Mouse (Mus musculus) liver, embryonic 11.5 days (tissue): Measurements from ENCODE around the gene Pdlim7. TPM values are rescaled to one million over a fixed set of nuclear protein-coding genes. Genes with fewer than 3 reads are reported as not detected.

Experiments
- ATAC-seq: fragments of 200-750 bp; cut with Nextera tagmentation; replicated peaks from 2 replicates; pipeline ENCODE4 v1.8.0; 2017; ENCODE audit warnings: moderate number of reproducible peaks, mild to moderate bottlenecking, moderate TSS enrichment, moderate library complexity; ENCODE audit not compliant: low FRiP score
- DNase-seq: peaks from one replicate; pipeline ENCODE4 v3.0.0-alpha.2; 2017; ENCODE audit warnings: low spot score
- H3K27ac ChIP-seq: fragments of 300-500 bp; sonication (generic); 2 replicates; pipeline ENCODE4 v1.5.1; 2014; ENCODE audit warnings: mild to moderate bottlenecking, low read depth, low read length, control low read depth
- H3K27me3 ChIP-seq: fragments of 300-500 bp; sonication (generic); replicated peaks from 2 replicates; pipeline ENCODE4 v1.6.1; 2014; ENCODE audit warnings: low read length, mixed read lengths; ENCODE audit not compliant: control insufficient read depth, insufficient read depth
- H3K36me3 ChIP-seq: fragments of 300-500 bp; sonication (generic); 2 replicates; pipeline ENCODE4 v1.6.1; 2014; ENCODE audit warnings: mild to moderate bottlenecking, low read length, moderate library complexity, mixed read lengths; ENCODE audit not compliant: control insufficient read depth, insufficient read depth
- H3K4me1 ChIP-seq: fragments of 300-500 bp; sonication (generic); replicated peaks from 2 replicates; pipeline ENCODE4 v1.6.1; 2014; ENCODE audit warnings: low read length, mixed read lengths; ENCODE audit not compliant: control insufficient read depth, insufficient read depth
- H3K4me2 ChIP-seq: fragments of 300-500 bp; sonication (generic); 2 replicates; pipeline ENCODE4 v1.6.1; 2014; ENCODE audit warnings: mild to moderate bottlenecking, control low read depth, moderate library complexity
- H3K4me3 ChIP-seq: fragments of 300-500 bp; sonication (generic); 2 replicates; pipeline ENCODE4 v1.5.1; 2014; ENCODE audit warnings: low read depth, low read length, control low read depth
- H3K9ac ChIP-seq: fragments of 300-500 bp; sonication (generic); 2 replicates; pipeline ENCODE4 v1.6.1; 2014; ENCODE audit warnings: low read depth, low read length, control low read depth
- H3K9me3 ChIP-seq: fragments of 300-500 bp; sonication (generic); 2 replicates; pipeline ENCODE4 v1.6.1; 2016; ENCODE audit warnings: low read length, inconsistent platforms, mixed read lengths; ENCODE audit not compliant: control insufficient read depth
- WGBS: fragments of 180-500 bp; shearing (Covaris S2); extraction: QIAGEN DNeasy Blood & Tissue Kit; methylation state at CpG from one replicate; pipeline ENCODE4 v1.1.7; 2014; 5-methylcytosine and 5-hydroxymethylcytosine counted together
- polyA plus RNA-seq: library from polyadenylated mRNA; unstranded; fragments of >200 nt; fragmentation: Nextera tagmentation; extraction: Ambion mirVana; gene quantifications from 2 replicates; pipeline ENCODE4 v1.2.1, GENCODE M21; 2014

Pdlim7 gene
- polyA plus RNA-seq, 1 experiment from 2014 or later: 94.6 TPM

GRCm38 (mm10) chr13:55540933-55541332, 27.5 kb upstream of the Pdlim7 start:
- no peak overlapping the region for H3K9ac ChIP-seq
- no peak overlapping the region for H3K4me2 ChIP-seq
- H3K4me1 ChIP-seq: peaks cover 14% of the 10 kb centered on the region
- no peaks in the 10 kb centered on the region for H3K9me3 ChIP-seq
- no peaks in the 10 kb centered on the region for H3K27me3 ChIP-seq
- ATAC-seq (no peak), DNase-seq (no peak)
- no peak overlapping the region for H3K27ac ChIP-seq
- no peak overlapping the region for H3K4me3 ChIP-seq
- H3K36me3 ChIP-seq: peaks cover 37% of the 10 kb centered on the region
- 83% methylated on average over 2 of the region's 2 CpGs for WGBS

GRCm38 (mm10) chr13:55536194-55537175, 23.0 kb upstream of the Pdlim7 start, which contains the start of gene Ddx41:
Gene Ddx41 (minus strand): TSS chr13:55536658.
- H3K9me3 ChIP-seq: no peaks in the 10 kb centered on the region
- H3K27ac ChIP-seq: peak within 1 kb of the TSS; percentile 41
- peak; percentile 96 for ATAC-seq
- H3K9ac ChIP-seq: peak within 1 kb of the TSS; percentile 77
- H3K27me3 ChIP-seq: no peaks in the 10 kb centered on the region
- WGBS: 1% methylated on average over 70 of the region's 70 CpGs
- peak within 1 kb of the TSS; percentile 82 for H3K4me2 ChIP-seq
- peaks cover 42% of the 10 kb centered on the region for H3K36me3 ChIP-seq
- peaks cover 19% of the 10 kb centered on the region for H3K4me1 ChIP-seq
- H3K4me3 ChIP-seq: peak within 1 kb of the TSS; percentile 96
- peak; percentile 95 for DNase-seq

GRCm38 (mm10) chr13:55535796-55536193, 22.3 kb upstream of the Pdlim7 start:
- peaks cover 19% of the 10 kb centered on the region for H3K4me1 ChIP-seq
- ATAC-seq (0 out of 2 replicates have a peak, but pooled peaks have one; percentile 0), DNase-seq (no peak)
- peak overlapping the region; percentile 96 for H3K4me3 ChIP-seq
- peak overlapping the region; percentile 77 for H3K9ac ChIP-seq
- H3K36me3 ChIP-seq: peaks cover 42% of the 10 kb centered on the region
- 17% methylated on average over 17 of the region's 17 CpGs for WGBS
- no peaks in the 10 kb centered on the region for H3K27me3 ChIP-seq
- no peaks in the 10 kb centered on the region for H3K9me3 ChIP-seq
- H3K27ac ChIP-seq: peak overlapping the region; percentile 41; the same call in 1 of the 2 replicates
- peak overlapping the region; percentile 82 for H3K4me2 ChIP-seq

- Histone ChIP-seq H3K27ac (no peak overlapping the region), H3K36me3 (peaks cover 43% of the 10 kb centered on the region), H3K4me1 (peaks cover 15% of the 10 kb centered on the region), H3K9ac (peak overlapping the region; percentile 77), H3K9me3 (no peaks in the 10 kb centered on the region), H3K4me3 (peak overlapping the region; percentile 96), H3K27me3 (no peaks in the 10 kb centered on the region), H3K4me2 (peak overlapping the region; percentile 82)
- 92% methylated on average over 15 of the region's 15 CpGs for WGBS
- DNase-seq: no peak
- no peak for ATAC-seq
Observed at GRCm38 (mm10) chr13:55535191-55535590, 21.7 kb upstream of the Pdlim7 start.

- Histone ChIP-seq H3K4me3 (no peak within 1 kb of the TSS; the same call in 1 of the 2 replicates), H3K27ac (peak within 1 kb of the TSS; percentile 42; the same call in 1 of the 2 replicates), H3K4me2 (peak within 1 kb of the TSS; percentile 36), H3K4me1 (peaks cover 27% of the 10 kb centered on the region), H3K36me3 (peaks cover 37% of the 10 kb centered on the region), H3K9ac (no peak within 1 kb of the TSS; the same call in 1 of the 2 replicates), H3K9me3 (no peaks in the 10 kb centered on the region), H3K27me3 (no peaks in the 10 kb centered on the region)
- no peak for ATAC-seq
- WGBS: 66% methylated on average over 8 of the region's 8 CpGs
- no peak for DNase-seq
Observed at GRCm38 (mm10) chr13:55529198-55529915, 15.9 kb upstream of the Pdlim7 start, which contains the start of gene Dok3. Gene Dok3 (minus strand): TSS chr13:55529296.

GRCm38 (mm10) chr13:55527834-55528772, 14.6 kb upstream of the Pdlim7 start:
- H3K4me3 ChIP-seq: no peak overlapping the region; the same call in 1 of the 2 replicates
- DNase-seq (no peak), ATAC-seq (peak; percentile 63)
- peak overlapping the region; percentile 36 for H3K4me2 ChIP-seq
- H3K4me1 ChIP-seq: peaks cover 30% of the 10 kb centered on the region
- H3K27ac ChIP-seq: peak overlapping the region; percentile 64
- peak overlapping the region; percentile 5; the same call in 1 of the 2 replicates for H3K9ac ChIP-seq
- WGBS: 42% methylated on average over 18 of the region's 18 CpGs
- no peaks in the 10 kb centered on the region for H3K9me3 ChIP-seq
- no peaks in the 10 kb centered on the region for H3K27me3 ChIP-seq
- H3K36me3 ChIP-seq: peaks cover 26% of the 10 kb centered on the region; the same call in 1 of the 2 replicates

- no peak overlapping the region for H3K4me3 ChIP-seq
- no peaks in the 10 kb centered on the region for H3K9me3 ChIP-seq
- peak overlapping the region; percentile 7; the same call in 1 of the 2 replicates for H3K4me2 ChIP-seq
- ATAC-seq (no peak), DNase-seq (no peak)
- WGBS: 81% methylated on average over 16 of the region's 16 CpGs
- peak overlapping the region; percentile 64 for H3K27ac ChIP-seq
- peak overlapping the region; percentile 5; the same call in 1 of the 2 replicates for H3K9ac ChIP-seq
- peaks cover 30% of the 10 kb centered on the region for H3K4me1 ChIP-seq
- H3K36me3 ChIP-seq: peaks cover 24% of the 10 kb centered on the region; the same call in 1 of the 2 replicates
- H3K27me3 ChIP-seq: no peaks in the 10 kb centered on the region
Observed at GRCm38 (mm10) chr13:55527212-55527611, 13.7 kb upstream of the Pdlim7 start.
